Mouse (Mus musculus) lung, embryonic 16.5 days (tissue): ENCODE data around the gene Vmn1r2. TPM values are rescaled to one million over a fixed set of nuclear protein-coding genes. Genes with fewer than 3 reads are reported as not detected.
"Not testable (repeated sequence)": the region's sequence is repeated elsewhere in the genome, so short reads cannot be mapped to it uniquely, and the experiment has no call there.

ENCODE experiments used
- ATAC-seq: fragments of 200-750 bp; cut with Nextera tagmentation; 2 replicates; pipeline ENCODE4 v1.8.0; 2017; ENCODE audit warnings: low read depth, mild to moderate bottlenecking, moderate library complexity
- H3K27ac ChIP-seq: fragments of 300-500 bp; sonication (generic); 2 replicates; pipeline ENCODE4 v1.5.1; 2014; ENCODE audit warnings: mild to moderate bottlenecking, control low read depth, low read length
- H3K27me3 ChIP-seq: fragments of 300-500 bp; sonication (generic); 2 replicates; pipeline ENCODE4 v1.6.1; 2014; ENCODE audit warnings: low read depth, low read length, mixed read lengths; ENCODE audit not compliant: control insufficient read depth, insufficient read depth
- H3K36me3 ChIP-seq: fragments of 300-500 bp; sonication (generic); 2 replicates; pipeline ENCODE4 v1.6.1; 2014; ENCODE audit warnings: low read length; ENCODE audit not compliant: control insufficient read depth, insufficient read depth
- H3K4me1 ChIP-seq: fragments of 300-500 bp; sonication (generic); replicated peaks from 2 replicates; pipeline ENCODE4 v1.6.1; 2014; ENCODE audit warnings: low read length, mixed read lengths; ENCODE audit not compliant: control insufficient read depth, insufficient read depth
- H3K4me2 ChIP-seq: fragments of 300-500 bp; sonication (generic); 2 replicates; pipeline ENCODE4 v1.6.1; 2014; ENCODE audit warnings: low read depth, low read length, control low read depth
- H3K4me3 ChIP-seq: fragments of 300-500 bp; sonication (generic); 2 replicates; pipeline ENCODE4 v1.5.1; 2014; ENCODE audit warnings: mild to moderate bottlenecking, low read length, control low read depth
- H3K9ac ChIP-seq: fragments of 300-500 bp; sonication (generic); 2 replicates; pipeline ENCODE4 v1.6.1; 2014; ENCODE audit warnings: low read length, control low read depth
- H3K9me3 ChIP-seq: fragments of 300-500 bp; sonication (generic); 2 replicates; pipeline ENCODE4 v1.6.1; 2016; ENCODE audit warnings: low read length; ENCODE audit not compliant: control insufficient read depth
- WGBS: fragments of 180-500 bp; shearing (Covaris S2); extraction: QIAGEN DNeasy Blood & Tissue Kit; methylation state at CpG from one replicate; pipeline ENCODE4 v1.1.7; 2014; 5-methylcytosine and 5-hydroxymethylcytosine counted together
- polyA plus RNA-seq: library from polyadenylated mRNA; unstranded; fragments of >200 nt; fragmentation: Nextera tagmentation; extraction: Ambion mirVana; gene quantifications from 2 replicates; pipeline ENCODE4 v1.2.1, GENCODE M21; 2015

Gene Vmn1r2
- polyA plus RNA-seq, result not detected in 2 replicates

DNA sequence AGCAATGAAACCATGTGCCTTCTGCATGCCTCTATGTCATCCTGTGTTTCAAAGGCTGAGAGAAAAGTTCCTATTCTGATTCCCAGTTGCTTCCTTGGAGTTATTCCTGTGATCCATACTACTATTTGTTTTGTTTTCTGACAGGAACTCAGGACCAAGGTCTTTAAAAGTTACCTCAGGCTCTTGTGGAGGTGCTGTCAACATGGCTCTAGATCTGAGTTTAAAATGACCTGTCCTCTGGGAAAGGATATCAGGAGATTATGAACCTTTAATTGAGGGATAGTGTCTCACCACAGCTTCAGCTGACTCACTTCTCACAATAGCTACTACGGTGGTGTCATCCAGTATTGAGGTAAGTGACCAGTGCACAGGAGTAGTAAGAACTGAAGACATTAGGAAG, at the start of gene Vmn1r2:
Vmn1r2 (plus strand) TSS at position 301 of the 400 bp plus-strand sequence.
- H3K4me3 ChIP-seq, H3K9me3 ChIP-seq, H3K27me3 ChIP-seq, H3K9ac ChIP-seq, ATAC-seq, H3K27ac ChIP-seq, H3K36me3 ChIP-seq, H3K4me1 ChIP-seq, H3K4me2 ChIP-seq: not testable (repeated sequence)
- whole genome bisulfite sequencing, result no CpG with 5 or more reads among the region's 1 CpGs

DNA sequence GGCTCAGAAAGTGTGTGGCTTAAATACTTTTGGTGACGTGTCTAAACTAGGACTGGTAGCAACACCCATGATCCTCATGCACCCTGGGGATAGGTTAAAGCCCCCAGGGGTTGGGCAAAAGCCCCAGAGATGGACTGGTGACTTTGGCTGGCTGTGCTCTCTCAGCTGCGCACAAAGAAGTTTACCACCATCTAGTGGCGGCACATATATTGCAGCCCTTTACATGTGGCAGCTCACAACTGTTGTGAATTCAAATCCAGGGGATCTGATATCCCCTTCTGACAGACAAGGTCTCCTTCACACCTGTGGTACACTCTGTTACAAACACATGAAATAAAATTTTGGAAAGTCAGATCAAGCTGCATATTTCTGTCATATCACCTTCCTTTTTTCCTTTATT, 19.2 kb upstream of the Vmn1r2 start:
- not testable (repeated sequence) for H3K27me3 ChIP-seq, H3K9me3 ChIP-seq, H3K4me2 ChIP-seq, ATAC-seq, H3K4me1 ChIP-seq, H3K27ac ChIP-seq, H3K4me3 ChIP-seq, H3K36me3 ChIP-seq, H3K9ac ChIP-seq
- WGBS, result no CpG with 5 or more reads among the region's 3 CpGs

- not testable (repeated sequence) for H3K9ac ChIP-seq, H3K4me3 ChIP-seq, ATAC-seq, H3K4me1 ChIP-seq, H3K4me2 ChIP-seq, H3K36me3 ChIP-seq, H3K27me3 ChIP-seq, H3K9me3 ChIP-seq, H3K27ac ChIP-seq
- 60% methylated on average over 2 of the region's 2 CpGs for WGBS
Measured at GRCm38 (mm10) chr4:3153320-3153719, 13.8 kb upstream of the Vmn1r2 start.

DNA sequence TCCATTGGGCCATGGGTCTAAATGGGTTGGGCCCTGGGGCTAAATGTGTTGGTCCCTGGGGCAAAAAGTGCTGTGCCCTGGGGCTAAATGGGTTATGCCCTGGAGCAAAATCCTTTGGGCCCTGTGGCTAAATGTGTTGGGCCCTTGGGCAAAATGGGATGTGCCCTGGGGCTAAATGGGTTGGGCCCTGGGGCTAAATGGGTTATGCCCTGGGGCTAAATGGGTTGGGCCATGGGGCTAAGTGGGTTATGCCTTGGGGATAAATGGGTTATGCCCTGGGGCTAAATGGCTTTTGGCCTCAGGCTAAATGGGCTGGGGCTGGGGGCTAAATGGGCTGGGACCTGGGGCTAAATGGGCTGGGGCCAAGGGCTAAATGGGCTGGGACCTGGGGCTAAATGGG, 2.7 kb upstream of the Vmn1r2 start:
- ATAC-seq, result not testable (repeated sequence)

DNA sequence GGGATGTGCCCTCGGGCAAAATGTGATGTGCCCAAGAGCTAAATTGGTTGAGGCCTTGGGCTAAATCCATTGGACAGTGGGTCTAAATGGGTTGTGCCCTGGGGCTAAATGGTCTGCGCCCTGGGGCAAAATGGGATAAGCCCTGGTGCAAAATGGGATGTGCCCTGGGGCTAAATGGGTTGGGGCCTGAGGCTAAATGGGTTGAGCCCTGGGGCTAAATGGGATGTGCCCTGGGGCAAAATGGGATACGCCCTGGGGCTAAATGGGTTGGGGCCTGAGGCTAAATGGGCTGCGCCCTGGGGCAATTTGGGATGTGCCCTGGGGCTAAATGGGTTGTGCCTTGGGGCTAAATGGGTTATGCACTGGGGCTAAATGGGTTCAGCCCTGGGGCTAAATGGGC, 2.1 kb upstream of the Vmn1r2 start:
- H3K36me3 ChIP-seq, result no peaks in the 10 kb centered on the region
- peaks cover 3% of the 10 kb centered on the region; the same call in 1 of the 2 replicates for H3K9me3 ChIP-seq
- H3K27ac ChIP-seq, result no peak overlapping the region
- H3K9ac ChIP-seq, result no peak overlapping the region
- 90% methylated on average over 4 of the region's 4 CpGs for WGBS
- no peaks in the 10 kb centered on the region for H3K4me1 ChIP-seq
- H3K4me2 ChIP-seq, result no peak overlapping the region
- H3K4me3 ChIP-seq, result no peak overlapping the region
- no peaks in the 10 kb centered on the region for H3K27me3 ChIP-seq
- ATAC-seq, result no peak

More for the DNA sequence above, 2.7 kb upstream of the Vmn1r2 start:
- H3K27me3 ChIP-seq, H3K4me2 ChIP-seq, H3K36me3 ChIP-seq, H3K9me3 ChIP-seq, H3K27ac ChIP-seq, H3K4me3 ChIP-seq, H3K4me1 ChIP-seq, H3K9ac ChIP-seq: not testable (repeated sequence)

GRCm38 (mm10) chr4:3174586-3174985, 7.5 kb downstream of the Vmn1r2 start:
- not testable (repeated sequence) for H3K36me3 ChIP-seq, H3K4me1 ChIP-seq, H3K9ac ChIP-seq, H3K27ac ChIP-seq, H3K4me3 ChIP-seq, ATAC-seq, H3K27me3 ChIP-seq, H3K4me2 ChIP-seq
- 78% methylated on average over 4 of the region's 4 CpGs for WGBS
- peaks cover 11% of the 10 kb centered on the region for H3K9me3 ChIP-seq

DNA sequence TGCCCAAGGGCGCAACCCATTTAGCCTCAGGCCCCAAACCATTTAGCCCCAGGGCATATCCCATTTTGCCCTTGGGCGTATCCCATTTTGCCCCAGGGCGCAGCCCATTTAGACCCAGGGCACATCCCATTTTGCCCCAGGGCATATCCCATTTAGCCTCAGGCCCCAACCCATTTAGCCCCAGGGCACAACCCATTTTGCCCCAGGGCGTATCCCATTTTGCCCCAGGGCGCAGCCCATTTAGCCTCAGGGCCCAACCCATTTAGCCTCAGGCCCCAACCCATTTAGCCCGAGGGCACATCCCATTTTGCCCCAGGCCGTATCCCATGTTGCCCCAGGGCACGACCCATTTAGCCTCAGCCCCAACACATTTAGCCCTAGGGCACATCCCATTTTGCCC, 8.6 kb downstream of the Vmn1r2 start:
- H3K9me3 ChIP-seq, result peaks cover 18% of the 10 kb centered on the region
- not testable (repeated sequence) for H3K9ac ChIP-seq

GRCm38 (mm10) chr4:3176195-3176594, 9.1 kb downstream of the Vmn1r2 start:
- H3K27ac ChIP-seq, H3K27me3 ChIP-seq, ATAC-seq, H3K4me3 ChIP-seq, H3K4me2 ChIP-seq, H3K4me1 ChIP-seq, H3K36me3 ChIP-seq, H3K9ac ChIP-seq: not testable (repeated sequence)
- WGBS, result 92% methylated on average over 6 of the region's 6 CpGs
- peaks cover 18% of the 10 kb centered on the region for H3K9me3 ChIP-seq

More for the DNA sequence above, 8.6 kb downstream of the Vmn1r2 start:
- 92% methylated on average over 4 of the region's 8 CpGs for WGBS
- not testable (repeated sequence) for H3K4me3 ChIP-seq, H3K36me3 ChIP-seq, H3K4me1 ChIP-seq, ATAC-seq, H3K27me3 ChIP-seq, H3K27ac ChIP-seq, H3K4me2 ChIP-seq

GRCm38 (mm10) chr4:3176746-3177490, 9.8 kb downstream of the Vmn1r2 start:
- not testable (repeated sequence) for H3K36me3 ChIP-seq, H3K27me3 ChIP-seq, H3K27ac ChIP-seq, H3K4me2 ChIP-seq, H3K4me3 ChIP-seq, H3K4me1 ChIP-seq, ATAC-seq, H3K9ac ChIP-seq
- WGBS, result 86% methylated on average over 10 of the region's 10 CpGs
- peaks cover 18% of the 10 kb centered on the region for H3K9me3 ChIP-seq
